Mouse (Mus musculus): ENCODE results near the gene Nrf1. TPM values are rescaled to one million over a fixed set of nuclear protein-coding genes. Genes with fewer than 3 reads are reported as not detected.

Nrf1 gene
- total RNA-seq, 2 experiments from 2014 or later = 10.2 to 11.5 TPM

DNA sequence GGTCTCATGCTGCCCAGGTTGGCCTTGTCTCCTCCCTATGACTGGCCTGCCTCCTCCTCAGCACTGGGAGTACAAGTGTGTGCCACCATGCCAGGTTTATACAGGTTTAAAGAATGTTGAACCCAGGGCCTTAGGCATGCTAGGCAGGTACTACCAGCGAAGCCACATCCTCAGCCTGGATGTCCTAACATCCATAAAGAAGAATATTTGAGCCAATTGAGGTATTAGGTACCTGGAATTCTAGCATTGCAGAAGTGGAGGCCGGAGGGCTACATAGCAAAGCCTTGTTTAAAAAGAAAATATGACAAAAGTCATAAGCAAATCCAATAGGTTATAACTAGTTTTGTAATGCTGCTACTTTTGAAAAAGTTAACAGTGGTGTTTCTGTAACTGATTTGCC is 19.0 kb downstream of the Nrf1 start:
- no peak for DNase-seq
- intact Hi-C loops (cut with DNase I; ENCODE audit: low total_unique reads) = no loop called here

DNA sequence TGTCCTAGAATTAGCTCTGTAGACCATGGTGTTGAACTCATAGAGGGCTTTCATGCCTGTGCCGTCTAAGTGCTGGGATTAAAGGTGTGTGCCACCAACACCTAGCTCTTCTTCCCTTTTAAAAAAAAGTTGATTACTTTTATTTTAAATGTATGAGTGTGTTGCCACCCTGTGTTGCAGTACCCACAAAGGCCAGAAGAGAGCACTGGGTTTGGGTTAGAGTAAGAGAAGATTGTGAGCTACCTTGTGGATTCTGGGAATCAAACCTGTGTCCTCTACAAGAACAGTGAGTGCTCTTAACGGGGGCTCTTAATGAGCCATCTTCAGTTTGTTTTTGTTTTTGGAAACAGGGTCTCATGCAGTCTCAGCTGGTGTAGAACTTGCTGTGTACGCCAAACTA is 24.7 kb downstream of the Nrf1 start:
- intact Hi-C loops (cut with DNase I; ENCODE audit: low total_unique reads) = loop anchor here (10.0 kb wide), 1 partner anchor 218 kb away; no protein-coding TSS in a partner anchor
- no peak for DNase-seq

DNA sequence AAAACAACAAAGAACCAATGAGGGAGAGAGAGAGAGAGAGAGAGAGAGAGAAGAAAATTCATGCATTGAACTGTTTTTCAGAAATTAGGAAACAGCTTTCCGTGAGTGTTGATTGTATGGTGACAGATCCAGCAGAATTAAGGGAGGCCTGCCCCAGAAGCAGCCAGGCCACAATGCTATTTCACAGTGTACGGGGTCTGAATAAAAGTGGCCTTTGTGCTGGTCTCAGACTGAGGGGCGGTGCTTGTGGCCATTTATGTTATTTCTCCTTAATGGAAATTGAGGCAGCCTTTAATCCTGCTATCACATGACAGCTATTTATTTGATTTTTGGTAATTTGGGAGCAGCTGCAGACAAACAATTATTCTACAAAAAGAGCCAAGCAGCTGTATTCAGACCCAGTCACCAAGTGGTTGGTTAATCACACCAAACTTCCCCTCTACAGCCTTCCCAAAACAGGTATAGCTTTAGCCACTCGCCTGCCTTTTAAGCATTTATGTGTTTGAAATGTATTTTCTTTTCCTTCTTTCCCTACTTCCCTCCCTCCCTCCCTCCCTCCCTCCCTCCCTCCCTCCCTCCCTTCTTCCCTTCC is 31.2 kb downstream of the Nrf1 start:
- no peak for DNase-seq
- intact Hi-C loops (cut with DNase I; ENCODE audit: low total_unique reads) = loop anchor here (10.0 kb wide), 1 partner anchor 224 kb away; no protein-coding TSS in a partner anchor

DNA sequence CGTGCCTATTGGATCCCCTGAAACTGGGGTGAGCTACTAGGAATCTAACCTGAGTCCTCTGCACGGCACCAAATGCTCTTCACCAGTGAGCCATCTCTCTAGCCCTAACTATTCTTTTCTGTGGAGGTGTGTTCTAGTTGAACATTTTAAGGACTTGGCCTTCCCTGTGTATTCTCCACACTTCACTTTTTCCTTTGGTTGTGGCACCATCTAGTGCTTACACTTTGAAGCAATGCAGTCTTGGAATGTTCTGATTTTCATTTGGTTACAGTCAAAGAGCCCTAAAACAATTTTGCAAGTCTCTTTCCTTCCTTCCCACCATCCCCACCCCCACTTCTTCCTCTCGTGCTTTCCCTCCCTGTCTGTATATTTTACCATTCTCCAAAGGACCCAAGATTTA is 33.6 kb downstream of the Nrf1 start:
- DNase-seq = no peak
- intact Hi-C loops (cut with DNase I; ENCODE audit: low total_unique reads) = no loop called here

DNA sequence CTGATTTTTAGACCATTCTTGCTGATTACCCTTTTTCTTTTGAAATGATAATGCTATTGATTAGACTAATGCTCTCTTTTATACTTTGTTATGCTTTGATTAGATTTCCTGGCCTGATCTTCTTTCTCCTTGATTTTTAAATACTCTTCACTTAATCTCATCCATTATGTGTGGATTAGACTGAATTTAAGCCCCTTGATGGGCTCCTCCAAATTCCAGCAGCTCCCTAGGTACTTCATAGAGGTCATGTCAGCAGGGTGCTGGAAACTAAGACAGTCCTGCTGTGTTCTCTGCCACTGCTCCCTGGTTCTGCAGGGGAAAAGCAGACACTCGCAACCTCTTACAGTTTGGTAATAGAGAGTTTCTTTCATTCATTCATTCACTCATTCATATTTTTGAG is 35.5 kb downstream of the Nrf1 start:
- intact Hi-C loops (cut with DNase I; ENCODE audit: low total_unique reads) = no loop called here
- DNase-seq = no peak

DNA sequence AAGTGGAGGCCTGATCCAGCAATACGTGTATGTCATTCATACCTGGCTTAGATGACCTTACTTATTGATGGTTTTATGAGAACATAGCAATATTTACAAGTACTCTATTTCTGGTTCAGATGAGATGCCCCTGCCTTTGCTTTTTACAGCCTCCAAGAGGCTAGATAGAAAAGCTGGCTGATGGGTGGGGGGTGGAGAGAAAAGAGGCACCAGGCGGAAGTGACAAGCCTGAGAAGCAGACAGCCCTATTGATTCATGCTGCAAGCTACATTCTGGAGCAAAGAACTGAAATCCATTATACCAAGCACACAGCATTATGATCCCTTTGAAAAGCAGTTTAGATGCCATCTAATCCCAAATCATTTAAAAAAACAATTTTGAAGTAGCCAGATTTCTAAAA is 37.6 kb downstream of the Nrf1 start:
- intact Hi-C loops (cut with DNase I; ENCODE audit: low total_unique reads) = no loop called here
- DNase-seq = no peak

DNA sequence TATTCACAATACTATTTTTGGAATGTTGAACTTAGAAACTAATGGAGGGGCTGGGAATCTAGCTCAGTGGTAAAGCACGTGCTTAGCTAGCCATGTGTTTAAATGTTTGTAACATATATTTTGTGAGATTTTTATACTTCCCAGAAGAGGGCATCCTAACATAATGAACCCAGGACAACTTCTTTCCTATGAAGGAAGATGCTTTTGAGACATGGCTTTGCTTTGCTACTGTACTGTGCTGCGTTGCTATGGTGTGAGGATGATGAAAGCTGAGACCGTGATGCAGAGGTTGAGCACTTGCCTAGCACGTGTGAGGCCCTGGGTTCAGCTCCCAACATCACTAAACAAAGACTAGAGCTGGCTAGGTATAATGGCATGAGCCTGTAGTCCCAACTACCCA is 43.4 kb downstream of the Nrf1 start:
- DNase-seq = no peak
- intact Hi-C loops (cut with DNase I; ENCODE audit: low total_unique reads) = no loop called here

DNA sequence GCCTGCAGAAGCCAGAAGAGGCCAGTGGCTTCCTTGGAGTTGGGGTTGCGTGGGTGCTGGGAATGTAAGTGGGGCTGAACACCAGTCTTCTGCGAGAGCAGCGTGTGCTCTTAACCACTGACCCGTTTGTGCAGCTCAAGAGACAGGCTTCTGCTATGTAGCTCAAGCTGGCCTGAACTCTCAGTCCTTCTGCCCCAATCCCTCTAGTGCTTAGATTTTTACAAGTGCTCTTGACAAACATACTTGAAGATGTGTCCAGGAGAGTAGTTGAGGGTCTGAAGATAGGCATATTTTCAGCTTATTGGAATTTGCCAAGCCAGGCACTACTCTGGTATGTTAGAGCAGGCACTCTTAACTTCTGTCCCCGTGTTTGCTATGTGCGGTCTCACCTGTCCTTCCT is 45.0 kb downstream of the Nrf1 start:
- intact Hi-C loops (cut with DNase I; ENCODE audit: low total_unique reads) = no loop called here
- no peak for DNase-seq

DNA sequence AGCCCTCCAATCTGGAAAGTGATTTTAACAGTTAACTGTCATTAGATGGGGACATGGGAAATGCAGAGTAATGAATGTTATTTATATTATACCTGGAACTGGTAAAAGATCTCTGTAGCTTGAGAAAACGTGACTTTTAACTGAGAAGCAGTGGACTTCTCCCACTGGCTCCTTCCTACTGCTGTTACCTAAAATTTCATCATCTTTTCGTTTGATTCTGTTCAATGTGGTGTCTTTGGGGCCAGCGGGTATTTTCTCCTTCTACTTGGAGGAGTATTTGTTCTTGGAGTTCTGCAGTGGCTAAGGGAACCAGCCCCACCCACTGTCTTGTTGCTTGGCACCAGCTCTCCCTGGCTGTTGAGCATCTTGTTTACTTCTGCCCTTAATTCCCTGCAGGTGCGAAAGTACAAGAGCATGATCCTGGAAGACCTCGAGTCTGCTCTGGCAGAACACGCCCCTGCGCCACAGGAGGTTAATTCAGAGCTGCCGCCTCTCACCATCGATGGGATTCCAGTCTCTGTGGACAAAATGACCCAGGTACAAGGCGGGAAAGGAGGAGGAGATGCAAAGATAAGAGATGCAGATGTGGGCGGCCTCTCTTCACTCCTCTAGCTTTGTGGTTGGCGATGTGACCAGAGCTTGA is 54.1 kb downstream of the Nrf1 start:
- intact Hi-C loops (cut with DNase I; ENCODE audit: low total_unique reads) = no loop called here
- DNase-seq = no peak

DNA sequence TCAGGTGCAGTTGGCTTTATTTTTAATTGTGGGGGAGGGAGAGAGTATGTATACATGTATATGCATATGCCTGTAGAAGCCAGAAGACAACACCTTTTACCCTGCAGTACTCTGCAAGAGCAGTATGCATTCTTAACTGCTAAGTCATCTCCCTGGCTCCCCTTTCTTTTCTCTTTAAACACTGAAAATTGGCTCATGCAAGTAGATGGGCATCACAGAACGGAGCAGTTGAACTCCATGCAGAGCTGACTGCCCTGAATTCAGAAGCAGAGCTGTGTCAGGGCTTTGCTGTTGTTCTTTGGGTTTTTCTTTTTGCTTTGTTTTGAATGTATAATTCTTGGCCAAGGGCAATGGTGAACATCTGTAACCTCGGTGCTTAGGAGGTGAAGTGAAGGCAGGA is 58.3 kb downstream of the Nrf1 start:
- no peak for DNase-seq
- intact Hi-C loops (cut with DNase I; ENCODE audit: low total_unique reads) = no loop called here

DNA sequence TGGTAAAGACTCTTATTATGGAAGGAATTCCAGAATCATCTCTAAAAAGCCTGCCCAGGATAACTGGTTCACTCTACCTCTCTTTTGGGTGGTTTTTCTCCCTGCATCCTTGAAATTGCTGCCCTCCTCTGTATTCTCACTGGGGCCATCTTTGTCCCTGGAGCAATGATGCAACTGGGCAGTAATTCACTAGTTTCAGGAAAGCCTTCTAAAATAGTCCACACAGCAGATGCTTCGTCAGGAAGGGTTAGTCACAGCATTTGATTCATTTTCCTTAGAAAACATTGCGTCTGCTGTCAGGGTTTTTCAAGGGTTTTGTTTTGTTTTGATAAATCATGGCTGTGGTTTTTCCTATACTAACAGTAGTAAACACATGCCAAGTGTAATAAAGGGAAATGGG is 59.7 kb downstream of the Nrf1 start:
- intact Hi-C loops (cut with DNase I; ENCODE audit: low total_unique reads) = no loop called here
- DNase-seq = no peak

DNA sequence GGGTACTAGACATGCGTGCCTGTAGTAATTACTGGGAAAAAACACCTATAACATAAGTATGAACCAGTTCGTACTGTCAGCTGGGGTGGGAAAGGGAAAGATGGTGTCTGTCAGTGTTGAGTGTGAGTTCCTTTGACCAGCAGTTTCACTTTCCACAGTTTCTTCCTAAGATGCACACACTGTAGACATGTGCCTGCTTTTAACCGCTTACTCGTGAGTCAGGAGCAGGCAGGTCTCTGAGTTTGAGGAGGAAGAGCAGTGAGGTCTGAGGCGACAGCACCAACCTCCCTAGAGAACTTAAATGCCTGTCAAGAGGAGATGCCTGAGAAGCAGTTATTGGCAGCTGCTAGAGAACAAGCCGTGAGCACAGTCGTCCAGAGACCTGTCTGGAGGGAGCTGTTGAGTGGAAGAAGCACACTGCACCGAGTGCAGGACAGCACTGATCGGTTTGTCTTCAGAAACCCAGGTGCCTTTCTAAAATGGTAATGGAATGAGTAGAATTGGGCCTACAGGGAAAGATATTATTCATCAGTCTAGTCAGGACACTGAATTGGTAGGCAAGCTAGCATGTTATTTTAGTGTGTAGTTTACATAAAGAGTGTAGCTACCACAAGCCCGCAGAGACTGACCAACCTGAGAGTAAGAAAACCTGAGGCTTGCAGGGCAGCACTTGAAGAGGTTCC is 62.2 kb downstream of the Nrf1 start:
- no peak for DNase-seq
- intact Hi-C loops (cut with DNase I; ENCODE audit: low total_unique reads) = no loop called here

DNA sequence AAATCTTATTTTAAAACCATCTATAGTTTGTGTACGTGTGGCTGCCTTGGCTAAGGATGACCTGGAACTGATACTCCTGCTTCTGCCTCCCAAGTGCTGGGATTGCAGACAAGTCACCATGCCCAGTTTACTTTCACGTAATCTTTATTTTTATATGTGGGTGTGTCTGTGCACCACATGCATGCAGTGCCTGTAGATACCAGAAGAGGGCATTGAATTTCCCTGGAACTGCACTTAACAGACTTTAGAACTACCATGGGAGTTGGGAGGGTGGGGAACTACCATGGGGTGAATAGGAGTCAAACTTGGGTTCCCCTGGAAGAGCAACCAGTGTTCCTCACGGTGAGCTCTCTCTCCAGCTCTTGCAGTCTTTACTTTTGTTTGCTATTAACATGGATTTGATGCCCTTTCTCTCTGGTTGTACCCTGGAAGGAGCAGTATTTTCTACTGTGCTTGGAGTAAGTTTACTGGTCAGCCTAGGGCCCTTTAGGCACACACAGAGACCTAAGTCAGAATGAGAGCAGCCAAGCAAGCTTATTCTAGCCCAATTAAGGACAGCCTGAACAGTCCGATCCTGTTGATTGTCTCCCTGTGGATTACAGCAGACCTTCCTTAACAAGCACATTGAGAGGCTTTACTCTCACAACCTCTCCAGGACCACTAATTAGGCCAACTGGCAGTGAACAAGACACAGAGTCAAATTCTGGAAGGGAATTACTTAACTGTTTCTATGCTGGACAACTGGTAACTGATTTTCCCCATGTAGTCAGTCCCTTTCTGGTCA is 64.8 kb downstream of the Nrf1 start:
- intact Hi-C loops (cut with DNase I; ENCODE audit: low total_unique reads) = no loop called here
- no peak for DNase-seq

DNA sequence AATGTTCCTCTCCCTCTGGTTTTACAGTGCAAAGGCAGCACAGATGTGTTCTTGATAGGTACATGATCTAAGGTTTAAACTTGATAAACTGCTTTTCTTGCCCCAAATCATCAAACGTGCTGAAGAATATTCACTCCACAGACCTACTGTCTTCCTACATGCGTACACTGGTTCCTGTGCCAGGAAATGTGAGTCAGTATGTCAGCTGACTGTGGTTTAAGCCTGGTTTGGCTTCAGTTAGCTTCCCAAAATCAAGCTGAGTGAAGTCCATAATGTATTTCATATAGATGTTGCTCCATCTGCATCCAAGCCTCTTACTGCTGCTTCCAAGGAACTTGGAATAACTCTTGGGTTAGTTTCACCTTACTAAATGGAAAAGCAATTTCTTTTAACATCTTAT is 66.3 kb downstream of the Nrf1 start:
- DNase-seq = no peak
- intact Hi-C loops (cut with DNase I; ENCODE audit: low total_unique reads) = no loop called here

DNA sequence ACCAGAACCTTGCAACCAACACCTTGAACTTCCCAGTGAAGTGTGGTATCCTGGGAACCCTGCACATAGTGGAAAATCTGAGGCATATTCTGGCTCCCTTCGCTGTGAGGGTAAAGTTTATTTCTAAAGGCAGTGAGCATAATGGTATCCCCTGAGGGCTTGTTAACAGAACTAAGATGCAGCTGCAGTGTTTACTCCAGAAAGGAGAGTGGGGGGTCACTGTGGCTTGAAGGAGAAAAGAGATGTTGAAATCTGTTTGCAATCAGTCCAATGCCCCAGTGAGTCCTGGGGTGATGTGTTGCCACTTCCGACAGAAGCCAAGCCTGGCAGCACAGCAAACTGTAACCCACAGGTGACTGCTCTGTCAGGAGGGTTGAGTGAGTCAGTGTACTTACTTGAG is 73.4 kb downstream of the Nrf1 start:
- intact Hi-C loops (cut with DNase I; ENCODE audit: low total_unique reads) = no loop called here
- DNase-seq = no peak

DNA sequence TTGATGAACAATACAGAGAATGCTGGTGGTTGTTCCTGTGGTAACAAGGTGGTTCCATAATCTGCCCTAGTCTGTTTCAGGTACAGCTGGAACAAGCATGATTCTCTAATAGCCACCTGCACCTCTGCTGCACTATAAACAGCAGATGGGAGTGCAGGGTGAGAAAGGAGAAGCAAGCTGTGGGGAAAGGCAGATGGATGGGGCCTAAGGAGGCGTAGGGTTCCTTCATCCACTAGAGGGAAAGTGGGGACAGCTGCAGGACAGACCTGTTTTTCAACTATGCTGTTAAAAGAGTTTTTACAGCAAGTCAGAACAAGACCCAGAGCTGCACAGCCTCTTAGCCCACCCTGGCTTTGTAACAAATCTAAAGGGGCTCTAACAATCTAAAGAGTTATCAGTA is 73.8 kb downstream of the Nrf1 start:
- DNase-seq = no peak
- intact Hi-C loops (cut with DNase I; ENCODE audit: low total_unique reads) = no loop called here

DNA sequence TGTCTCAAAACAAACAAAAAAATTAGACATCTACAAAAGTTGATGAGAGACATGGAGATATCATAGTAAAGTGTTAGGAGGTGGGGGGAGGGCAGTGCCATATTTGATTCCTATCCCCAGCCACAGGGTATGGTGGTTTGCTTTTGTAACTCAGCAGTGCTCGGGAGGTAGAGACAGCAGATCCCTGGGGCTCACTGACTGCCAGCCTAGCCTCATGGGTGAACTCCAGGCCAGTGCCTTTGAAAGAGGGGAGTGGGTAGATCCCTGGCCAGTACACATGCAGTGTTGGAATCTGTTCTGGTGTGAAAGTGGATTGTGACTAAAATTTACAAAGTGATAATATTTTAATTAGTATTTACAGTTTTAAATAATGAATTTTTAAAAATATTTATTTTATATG is 75.6 kb downstream of the Nrf1 start:
- DNase-seq = no peak
- intact Hi-C loops (cut with DNase I; ENCODE audit: low total_unique reads) = no loop called here

DNA sequence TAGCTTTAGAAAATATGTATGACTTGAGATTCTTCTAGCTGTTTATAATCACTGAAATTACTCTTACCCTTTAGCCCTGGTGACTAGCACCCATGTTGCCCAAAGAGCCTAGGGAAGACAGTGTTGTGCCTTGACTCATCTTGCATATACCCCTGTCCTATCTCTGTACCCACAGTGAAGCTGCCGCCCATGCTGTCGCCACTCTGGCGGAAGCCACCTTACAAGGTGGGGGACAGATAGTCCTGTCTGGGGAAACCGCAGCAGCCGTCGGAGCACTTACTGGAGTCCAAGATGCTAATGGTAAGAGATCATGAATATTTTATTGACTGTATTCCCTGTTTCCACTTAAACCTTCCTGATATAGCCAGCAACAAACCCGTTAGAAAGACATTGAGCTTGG is 78.3 kb downstream of the Nrf1 start:
- intact Hi-C loops (cut with DNase I; ENCODE audit: low total_unique reads) = no loop called here
- DNase-seq = no peak

DNA sequence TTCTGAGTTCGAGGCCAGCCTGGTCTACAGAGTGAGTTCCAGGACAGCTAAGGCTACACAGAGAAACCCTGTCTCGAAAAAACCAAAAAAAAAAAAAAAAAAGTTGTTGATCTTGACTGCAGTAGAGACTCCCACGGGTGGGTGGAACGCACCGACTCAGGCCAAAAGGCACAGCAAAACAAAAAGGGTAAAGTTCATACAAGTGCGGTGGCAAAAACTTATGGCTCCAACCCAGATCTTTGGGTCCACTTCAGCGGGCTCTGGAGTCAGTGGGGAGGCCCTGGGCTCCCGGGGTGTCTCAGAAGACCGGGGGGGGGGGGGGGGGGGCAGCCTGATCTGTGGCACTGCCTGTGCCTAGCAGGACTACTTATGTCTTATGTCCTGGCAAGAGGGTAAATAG is 79.0 kb downstream of the Nrf1 start:
- intact Hi-C loops (cut with DNase I; ENCODE audit: low total_unique reads) = no loop called here
- no peak for DNase-seq

DNA sequence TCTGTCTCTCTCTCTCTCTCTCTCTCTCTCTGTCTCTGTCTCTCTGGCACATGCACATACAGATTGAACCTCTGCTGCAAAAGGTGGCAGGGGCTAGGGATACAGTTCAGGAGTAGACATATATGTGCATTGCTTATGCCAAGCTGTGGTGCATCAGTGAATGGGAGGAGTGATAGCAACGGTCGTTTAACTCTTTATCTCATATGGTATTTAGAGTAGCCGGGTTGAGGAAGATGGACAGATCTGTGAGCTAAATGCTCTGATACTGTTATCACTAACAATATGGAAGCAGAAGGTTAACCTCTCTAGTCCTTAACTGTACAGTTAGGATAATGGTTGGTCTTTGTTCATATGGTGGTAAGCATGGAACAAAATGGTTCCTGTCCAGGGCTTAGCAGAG is 84.6 kb downstream of the Nrf1 start:
- intact Hi-C loops (cut with DNase I; ENCODE audit: low total_unique reads) = no loop called here
- DNase-seq = no peak

DNA sequence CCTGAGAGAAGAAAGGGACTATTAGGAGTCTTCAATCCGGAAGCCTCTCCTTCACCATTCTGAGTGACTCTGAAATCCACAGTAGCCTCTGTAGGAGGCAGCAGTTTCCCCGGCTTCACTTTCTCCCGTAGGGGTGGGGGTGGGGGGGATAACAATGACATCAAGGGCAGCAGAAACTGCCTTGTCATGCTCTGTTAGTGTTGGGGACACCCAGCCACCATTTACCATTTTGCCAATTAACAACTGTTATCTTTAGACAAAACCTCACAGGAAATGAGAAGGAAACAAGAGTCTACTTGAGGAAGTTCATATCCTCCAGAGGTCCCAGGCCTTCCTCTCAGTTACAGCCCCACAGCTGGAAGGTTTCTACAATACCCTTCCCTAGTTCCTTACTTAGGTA is 87.8 kb downstream of the Nrf1 start:
- DNase-seq = no peak
- intact Hi-C loops (cut with DNase I; ENCODE audit: low total_unique reads) = no loop called here

All from gastrocnemius, postnatal 14 days (tissue).